Mouse (Mus musculus): ENCODE data around the gene Fancc.

Fancc gene

DNA sequence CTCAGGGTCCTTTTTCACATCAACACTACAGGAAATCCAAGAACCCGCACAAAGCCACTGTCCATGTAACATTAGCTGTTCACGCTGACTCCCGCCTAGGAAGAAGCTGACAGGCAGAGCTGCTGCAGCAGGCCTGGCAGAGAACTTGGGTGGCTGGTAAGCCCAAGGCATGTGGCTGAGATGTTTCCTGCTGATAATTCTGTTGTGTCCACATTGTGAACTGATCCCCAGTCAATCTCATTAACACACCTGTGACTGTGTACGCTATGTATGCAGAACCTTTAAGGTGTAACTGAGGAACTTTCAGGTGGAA is 182.5 kb downstream of the Fancc start:
- no peak for DNase-seq

DNA sequence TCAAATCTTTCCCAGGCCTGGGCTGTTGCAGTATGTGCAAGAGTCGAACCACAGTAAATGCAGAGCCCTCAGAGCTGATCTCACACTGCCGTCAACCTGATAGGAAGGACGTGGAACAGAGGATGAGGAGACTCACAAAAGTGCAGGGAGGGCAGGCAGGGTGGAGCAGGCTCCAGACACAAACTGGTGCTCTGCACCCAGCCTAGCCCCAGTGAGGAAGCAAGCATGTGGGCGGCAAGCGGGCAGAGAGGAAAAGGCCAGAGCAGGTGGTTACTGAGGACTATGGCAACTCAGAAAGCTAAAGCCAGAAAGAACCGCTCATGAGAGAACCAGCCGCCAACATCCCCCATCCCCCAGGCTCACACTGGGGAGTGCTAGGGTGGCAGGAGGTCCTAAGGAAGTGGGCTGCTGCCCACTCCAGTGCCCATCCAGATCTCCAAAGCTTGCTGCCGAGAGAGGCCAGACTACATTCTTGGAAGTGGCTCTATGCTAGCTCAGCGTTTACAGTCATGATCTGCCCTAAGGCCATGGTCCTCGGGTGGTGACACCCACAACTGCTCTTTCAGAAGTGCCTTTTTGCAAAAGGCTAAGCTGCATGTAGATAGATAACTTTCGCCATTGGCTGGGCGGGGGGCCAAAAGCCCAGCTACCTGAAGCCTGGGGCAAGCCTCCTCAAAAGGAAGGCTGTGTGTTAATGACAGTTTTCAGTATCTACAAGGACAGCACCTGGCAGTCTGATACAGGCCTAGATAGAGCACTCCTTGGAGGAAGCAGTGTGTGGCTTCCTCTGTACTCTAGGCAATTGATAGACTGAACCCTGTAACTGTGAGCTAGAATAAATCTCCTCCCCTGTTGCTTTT is 183.1 kb downstream of the Fancc start:
- DNase-seq = no peak

DNA sequence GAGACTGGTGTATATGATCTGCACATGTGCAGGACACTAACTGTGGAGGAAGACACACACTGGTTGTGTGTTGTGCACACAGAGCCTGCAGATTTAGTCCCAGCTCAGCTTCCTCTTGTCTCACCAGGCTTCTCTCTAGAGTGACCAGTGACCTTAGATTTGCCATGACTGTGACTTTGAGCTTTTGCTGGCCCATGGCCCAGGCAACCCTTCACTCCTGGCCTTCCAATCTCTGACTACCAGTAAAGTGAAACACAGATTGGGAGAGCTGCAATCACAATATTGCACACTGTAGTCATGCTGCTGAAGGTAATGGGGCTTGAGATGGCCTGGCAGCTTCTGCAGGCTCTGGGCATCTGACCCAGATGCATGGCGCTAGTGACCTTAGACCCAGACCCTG is 183.8 kb downstream of the Fancc start:
- no peak for DNase-seq

DNA sequence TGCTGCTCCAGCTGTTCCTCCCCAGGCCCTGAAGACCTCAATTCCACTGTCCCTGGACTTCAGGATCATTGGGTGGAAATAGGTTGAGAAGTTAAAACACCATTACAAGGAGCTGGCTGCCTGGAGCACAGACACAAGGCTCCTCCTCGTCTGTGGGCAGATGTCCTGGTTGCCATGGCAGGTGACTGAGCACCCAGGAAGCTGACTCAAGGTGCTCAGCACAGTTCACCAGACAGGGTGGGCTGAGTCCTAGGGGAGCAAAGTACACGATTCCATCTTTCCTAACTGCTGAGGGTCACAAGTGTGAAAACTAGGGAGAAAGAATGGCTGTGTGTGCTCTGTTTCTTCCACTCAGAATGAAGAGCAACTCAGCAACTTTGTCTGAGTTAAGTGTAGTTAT is 185.9 kb downstream of the Fancc start:
- no peak for DNase-seq

DNA sequence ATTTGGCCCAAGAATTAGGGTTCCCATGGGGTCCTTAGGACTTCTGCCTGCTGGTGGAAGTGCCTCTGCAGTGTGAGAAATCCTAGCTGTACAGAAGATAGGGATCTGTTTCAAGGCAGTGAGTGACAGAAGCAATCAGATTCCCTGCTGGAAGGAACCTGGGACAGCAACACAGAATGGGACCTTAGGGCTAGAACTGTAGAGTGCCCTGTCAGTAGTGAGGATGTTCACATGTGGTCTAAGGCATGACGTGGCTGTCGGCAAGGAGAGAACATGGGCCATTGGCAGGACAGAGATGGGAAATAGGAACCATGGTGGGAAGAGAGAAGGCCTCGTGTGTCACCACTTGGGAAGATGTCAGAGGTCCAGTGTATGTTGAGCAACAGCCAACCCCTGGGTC is 187.5 kb downstream of the Fancc start:
- DNase-seq = no peak

DNA sequence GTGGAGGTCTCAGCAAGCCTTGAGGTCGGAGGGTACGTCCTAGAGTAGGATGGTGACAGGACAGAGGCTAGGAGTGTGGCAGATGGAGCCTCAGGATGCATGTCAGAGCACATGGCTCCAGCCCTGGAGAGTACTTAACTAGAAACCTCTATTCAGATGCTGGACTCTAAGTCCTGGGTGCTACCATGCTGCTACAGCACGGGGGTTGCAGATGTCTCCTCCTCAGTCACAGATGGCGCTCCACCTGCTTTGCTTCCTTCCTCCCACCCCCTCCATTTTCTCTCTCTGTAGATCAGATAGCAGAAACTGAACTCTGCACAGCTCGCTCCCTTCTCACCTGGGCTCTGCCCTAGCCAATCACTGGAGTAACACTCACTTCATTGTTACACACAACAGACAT is 190.3 kb downstream of the Fancc start:
- DNase-seq = no peak

DNA sequence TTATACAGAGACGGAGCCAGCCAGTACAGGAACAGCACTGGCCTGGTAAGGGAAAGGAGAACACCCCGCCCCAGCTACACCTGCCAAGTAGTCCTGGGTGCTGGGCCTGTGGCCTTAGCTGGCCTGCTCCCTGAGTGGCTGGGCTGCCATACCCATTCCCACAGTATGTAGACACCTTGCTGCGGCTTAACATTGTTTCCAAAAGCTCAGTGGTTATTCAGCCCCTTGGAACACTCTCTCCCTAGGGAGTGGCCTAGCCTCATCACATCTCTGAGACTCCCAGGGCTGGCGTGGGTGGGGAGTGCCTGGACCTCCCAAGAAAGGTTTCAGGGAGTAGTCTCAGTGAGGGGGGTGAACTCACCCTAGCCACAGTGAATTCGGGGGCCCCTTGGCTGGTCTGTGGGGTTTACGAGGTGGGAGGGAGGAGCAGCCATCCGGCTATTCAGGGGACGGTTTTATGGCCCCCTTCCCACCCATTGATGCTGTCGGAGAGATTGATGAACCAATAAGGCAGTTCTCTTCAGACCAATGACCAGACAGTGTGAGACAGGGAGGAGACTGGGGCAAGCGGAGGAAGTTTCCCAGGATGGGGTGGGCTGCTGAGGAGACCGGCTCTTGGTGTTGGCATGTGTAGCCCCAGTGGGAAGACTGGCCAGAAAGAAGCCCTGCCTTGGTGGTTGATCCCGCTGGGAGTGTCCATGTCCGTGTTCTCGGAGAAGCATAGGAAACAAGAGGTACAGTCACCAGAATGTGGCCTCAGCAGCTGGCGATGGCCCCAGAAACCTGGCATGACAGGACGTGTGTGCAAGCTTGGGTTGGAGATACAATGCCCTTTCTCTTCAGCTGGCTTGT is 191.7 kb downstream of the Fancc start:
- DNase-seq = no peak

DNA sequence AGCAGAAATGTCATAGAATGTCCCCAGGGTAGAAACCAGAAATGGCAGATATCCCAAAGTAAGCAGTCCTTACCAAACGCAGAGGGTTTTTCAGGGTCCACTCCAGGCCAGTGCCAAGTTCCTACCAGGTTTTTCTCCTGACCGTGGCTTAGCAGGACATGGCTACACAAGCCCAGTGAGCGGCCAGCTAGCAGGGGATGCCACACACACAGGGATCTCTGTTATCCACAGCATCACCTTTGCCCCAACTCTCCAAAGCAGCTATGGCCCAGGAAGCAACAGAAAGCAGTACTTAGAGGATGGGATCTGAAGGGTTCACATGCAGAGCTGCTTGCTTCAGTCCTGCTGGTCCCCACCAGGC is 192.3 kb downstream of the Fancc start:
- no peak for DNase-seq

DNA sequence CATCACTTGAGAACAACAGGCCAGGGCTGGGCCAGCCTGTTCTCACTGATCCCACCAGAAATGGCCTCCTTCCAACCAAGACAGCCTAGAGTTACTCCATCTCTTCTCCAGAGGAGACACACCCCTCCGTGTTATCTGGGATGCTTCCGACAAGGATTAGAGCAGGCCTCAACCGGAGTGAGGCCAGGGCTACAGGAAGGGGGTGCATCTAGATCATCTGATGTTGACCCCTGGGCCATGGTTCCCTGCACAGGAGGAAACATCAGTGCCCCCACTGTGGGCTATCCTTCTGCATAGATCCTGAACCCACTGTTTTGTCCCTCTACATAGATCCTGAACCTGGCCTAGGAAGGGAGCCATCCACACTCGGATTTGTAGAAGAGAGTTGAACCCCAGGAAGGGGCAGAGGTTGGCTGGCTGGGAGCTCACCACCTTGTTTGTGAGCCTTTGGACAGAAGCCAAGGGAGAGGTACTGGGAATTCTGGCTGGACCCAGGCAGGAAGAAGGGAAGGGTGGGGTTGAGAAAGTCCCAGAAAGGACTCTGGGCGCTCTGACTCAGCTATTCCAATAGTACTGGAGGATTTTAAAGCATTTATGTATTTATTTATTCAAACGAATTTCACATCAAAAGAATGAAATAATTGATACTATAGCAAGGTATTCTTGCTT is 192.8 kb downstream of the Fancc start:
- no peak for DNase-seq

DNA sequence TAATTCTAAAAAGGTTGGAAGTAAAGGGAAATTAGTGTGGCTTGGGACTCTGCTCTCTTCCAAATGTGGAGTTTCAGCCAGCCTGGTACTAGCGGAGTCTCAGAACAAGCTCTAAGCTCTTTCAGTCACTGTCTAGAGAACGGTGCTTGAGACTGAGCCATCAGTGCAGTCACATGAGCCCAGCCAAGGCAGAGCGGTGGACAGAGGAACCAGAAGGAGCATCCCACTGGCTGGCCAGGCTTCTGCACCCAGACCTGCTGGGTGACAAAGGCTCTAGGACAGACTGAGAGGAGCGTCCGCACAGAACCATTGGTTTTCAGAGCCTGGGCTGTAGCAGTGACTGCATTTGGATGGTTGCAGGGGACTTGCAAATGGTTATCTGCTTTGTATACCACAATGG is 194.7 kb downstream of the Fancc start:
- DNase-seq = no peak

DNA sequence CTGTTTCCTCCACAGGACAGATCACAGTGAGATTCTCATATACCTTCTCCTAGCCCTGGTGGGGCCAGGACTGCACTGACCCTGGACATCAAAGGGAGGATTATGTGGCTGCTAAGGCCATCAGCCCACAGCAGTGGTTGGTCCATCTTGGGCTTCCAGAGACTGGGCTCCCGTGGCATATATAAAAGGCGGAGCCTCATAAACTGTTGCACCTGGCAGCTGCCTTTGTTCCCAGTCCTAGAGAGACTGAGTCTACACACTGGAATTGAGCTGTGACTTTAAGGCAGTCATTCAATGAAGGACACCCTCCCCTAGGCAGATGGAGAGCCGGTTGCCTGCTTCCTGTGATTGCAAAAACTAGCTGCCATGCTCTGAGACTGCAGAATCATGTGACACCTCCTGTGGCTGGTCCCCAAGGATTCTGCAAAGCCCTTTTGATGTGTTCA is 195.3 kb downstream of the Fancc start:
- no peak for DNase-seq

DNA sequence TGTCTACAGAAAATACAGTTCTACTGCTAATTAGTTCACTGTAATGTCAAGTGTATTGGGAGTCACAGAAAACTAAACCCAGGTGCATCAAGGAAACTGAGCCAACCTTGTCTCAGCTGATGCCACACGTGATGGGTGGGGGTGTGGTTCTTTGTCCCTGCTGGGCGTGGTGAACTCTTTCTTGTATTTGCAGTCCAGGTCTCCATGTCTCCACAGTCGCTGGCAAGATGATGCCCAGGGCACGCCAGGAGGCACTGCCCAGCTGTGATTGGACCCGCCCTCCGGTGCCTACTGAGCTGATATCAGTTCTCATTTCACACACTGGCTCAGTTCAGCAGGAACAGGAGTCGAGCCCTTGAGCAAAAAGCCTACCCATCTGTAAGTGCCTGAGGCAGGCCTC is 196.1 kb downstream of the Fancc start:
- DNase-seq = no peak

DNA sequence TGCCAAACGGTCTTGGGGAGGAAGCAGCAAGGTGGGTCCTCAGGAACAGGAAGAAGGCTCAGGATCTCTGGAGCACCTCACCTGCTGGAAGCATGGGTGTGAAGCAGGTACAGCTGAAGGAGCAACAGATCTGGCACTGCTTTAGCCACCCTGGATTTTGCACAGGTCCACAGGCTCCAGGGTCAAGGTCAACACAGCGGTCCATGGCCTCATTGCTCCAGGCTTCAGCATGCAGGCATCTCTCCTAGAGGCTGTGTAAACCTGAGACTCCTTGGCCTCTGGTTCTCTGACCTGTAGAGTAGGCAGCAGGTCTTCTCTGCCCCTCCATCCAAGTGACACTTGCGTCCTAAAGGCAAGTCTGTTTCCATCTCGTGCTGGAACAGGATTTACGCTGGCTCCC is 198.1 kb downstream of the Fancc start:
- no peak for DNase-seq

DNA sequence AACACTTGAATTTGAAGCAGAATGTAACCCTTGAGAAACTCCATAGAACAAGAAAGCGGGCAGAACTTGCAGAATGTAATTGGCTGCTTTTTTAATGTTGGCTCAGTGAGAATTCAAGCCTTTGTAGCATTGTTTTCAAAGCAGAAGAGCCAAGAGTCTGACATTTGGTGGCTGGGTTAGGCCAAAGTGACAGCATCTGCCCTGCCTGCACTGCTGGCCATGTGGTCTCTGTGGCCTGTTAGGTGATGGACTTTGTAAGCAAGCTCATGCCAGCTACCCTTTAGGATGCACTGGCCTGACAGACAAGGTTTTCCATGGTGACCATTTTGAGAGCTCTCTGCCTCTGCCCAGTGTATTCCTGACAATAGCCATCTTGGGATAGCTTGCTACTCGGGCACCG is 199.1 kb downstream of the Fancc start:
- DNase-seq = no peak

DNA sequence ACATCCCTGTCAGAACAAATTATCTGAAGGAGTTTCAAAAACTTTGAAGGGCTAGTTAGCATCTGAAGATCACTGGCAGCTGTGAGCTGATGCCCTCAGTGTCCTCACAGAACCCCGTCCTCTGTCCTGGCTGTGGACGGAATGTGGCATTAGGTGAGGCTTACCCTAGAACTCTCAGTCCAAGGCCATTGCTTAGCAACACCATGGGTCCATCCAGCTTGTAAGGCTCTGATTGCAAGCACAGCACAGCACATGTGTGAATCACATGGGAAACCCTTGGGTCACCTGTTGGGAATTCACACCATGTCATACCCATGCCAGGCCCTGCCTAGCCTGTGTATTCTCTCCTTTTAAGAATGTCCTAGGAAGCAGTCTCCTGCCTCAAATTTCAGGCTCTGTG is 200.1 kb downstream of the Fancc start:
- DNase-seq = no peak

DNA sequence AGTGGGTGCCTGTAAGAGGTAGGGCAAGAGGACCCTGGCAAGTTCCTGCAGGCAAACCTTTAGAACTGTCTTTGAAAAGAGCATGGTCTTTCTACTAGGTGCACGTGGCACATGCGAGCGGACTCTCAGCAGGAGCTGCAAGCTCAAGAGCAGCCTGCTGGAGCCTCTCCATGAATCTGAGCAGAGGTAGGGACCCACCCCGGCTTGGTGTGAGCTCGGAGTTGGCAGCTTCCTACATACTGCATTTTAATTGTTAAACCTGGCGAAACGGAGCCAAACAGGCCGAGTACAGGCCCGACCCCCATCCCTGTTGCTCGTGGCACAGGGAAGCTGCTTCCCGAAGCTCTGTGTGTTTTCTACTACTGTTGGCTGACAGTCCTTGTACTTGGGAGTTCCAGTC is 200.8 kb downstream of the Fancc start:
- DNase-seq = no peak

DNA sequence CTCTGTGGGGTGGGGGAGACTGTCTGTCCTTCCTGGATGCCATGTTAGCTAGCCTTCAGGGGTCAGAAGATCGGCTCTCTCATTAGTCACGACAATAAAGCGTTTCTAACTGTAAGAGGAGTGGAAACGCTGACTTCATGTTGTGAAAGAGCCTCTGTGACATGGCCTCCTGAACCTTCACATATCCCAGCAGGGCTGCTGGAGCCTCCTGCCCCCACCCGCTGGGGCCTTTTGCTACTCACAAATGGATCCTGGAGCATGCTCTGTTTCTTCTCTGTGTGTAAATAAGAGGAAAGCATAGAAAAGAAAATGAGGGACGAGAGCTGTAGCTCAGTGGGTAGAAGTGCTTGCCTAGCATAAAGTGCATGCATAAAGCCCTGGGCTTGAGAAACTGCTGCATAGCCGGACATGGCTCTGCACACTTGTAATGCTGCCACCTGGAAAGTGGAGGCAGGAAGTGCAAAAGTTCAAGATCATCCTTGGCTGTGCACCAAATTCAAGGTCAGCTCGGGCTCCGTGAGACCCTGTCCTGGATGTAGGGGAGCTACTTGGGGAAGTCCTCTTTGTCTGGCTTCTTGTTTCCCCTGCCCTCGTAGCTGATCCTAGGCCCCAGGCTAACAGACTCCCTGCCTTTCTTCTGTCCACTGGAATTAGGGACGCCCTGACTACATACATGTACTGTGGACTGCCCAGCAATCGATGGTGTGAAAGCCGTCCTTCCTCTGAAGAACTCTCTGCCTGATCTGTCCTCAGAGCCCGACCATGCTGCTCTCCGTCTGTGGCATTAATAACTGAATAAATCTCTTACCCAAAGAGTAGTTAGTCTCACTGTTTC is 202.5 kb downstream of the Fancc start:
- DNase-seq = no peak

DNA sequence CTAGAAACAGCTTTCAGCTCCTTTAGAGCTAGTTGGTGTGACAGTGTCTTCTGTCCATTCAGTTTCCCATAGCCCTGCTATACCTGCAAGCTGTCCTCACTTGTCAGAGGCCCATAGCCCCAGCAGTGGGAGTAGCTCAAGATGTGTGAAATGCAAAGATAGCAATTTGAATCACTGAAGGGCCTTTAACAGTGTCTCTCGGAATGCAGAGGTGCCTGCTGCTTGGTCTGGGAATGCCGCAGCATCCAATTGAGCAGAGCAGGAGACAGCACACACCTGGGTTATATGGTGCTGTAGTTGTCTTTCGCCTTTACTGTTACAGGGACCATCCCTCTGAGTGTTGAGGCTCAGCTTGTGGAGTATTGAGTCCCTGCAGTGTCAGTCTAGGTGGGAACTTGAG is 203.4 kb downstream of the Fancc start:
- DNase-seq = no peak

DNA sequence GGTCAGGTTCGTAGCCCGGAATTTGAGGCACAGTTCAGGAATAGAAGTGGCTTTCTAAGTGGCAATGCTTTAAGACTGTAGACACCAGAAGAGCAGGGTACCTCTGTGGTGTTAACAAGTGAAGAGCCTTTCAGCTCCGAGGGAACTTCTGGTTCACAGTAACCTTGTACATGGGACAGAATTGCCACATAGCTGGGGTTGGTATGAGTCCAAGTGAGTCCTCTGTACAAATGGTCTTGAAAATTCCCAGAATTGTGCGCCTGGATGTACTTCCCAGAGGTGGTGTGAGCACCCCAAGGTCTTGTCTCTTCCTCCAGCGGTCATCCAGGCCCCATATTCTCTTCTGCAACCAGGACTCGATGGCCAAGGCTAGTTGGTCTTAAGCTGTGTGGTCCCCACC is 206.1 kb downstream of the Fancc start:
- DNase-seq = no peak

DNA sequence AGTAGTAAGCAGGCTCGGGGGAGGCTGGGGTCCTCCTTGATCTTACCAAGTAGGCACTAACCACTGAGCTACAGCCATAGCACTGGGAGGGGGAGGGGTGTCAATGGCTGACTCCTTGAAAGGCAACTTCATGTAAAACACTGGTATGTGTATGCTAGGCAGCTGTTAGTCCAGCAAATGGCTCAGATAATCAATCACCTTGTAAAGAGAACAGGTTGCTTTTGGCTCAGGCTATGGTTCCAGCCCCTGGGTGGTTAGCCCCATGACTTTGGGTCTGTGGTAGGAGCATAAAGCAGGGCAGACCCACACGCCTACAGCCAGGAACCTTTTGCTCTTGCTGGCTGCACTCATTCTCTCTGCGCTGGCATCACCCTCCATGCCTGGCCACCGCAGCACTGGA is 207.0 kb downstream of the Fancc start:
- no peak for DNase-seq

DNA sequence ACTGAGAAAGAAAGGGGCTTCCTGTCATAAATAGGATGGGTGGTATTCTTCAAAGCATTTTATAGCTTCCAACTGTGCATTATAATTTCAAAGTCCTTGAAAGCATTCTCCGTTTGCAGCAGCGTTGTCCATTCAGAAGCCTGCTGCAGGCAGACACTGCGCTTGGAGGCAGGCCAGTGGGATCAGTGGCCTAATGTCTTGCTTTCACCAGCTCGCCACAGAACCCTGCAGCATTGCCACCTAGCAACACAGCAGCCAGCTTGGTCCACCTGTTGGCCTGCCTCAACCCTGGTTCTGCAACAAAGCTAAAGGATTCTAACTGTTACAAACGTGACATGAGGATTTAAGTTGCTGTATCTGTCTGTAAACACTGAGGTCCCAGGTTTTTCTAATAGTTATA is 207.4 kb downstream of the Fancc start:
- no peak for DNase-seq

DNA sequence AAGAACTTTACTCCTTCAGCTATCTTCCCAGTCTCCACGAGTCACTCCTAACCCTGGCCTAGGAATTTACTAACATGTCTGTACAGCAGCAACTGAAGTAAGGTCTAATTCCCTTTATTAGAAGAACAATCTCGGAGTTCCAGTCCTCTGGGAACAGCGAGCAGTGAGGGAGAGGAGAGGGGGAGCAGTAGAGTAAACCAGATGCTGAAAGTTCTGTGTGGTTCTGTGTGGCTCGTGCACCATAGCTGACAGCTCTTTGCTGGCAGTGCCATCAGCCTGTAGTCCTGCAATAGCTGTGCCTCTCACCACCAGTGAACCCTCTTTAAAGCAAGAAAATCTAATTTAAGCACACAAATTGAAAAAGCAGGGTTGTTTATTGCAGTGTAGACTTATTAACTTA is 207.9 kb downstream of the Fancc start:
- no peak for DNase-seq

DNA sequence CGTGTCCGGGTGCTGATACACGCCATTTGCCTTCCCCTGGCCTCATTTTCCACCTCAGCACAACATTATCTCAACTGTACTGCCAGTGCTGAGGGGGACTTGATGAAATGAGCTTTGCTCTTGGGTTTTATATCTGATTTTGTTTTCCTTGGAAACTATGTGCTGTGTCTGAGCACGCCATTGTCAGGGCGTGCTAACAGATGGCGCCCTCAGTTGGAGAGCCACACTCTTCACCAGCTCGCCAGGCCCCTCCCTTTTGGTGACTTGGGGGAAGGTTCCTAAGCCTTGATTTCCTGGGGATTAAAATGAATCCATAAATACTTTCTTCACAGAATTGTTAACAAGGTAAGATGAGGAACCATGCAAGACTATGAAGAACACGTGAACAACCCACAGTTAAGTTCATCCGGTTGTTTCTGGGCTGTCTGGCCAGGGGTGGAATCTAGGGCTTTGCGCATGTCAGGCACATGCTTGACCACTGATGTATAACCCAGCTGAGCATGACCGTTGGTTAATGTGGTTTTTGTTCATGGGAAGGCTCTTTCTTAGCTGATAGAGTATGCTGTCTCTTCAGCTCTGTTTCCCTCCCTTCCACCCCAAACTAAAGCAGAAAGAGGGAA is 210.5 kb downstream of the Fancc start:
- peak; percentile 6 to 8 for DNase-seq
